Mouse (Mus musculus) neural tube, embryonic 14.5 days (tissue): Measurements from ENCODE around the gene Cwc15. TPM values are rescaled to one million over a fixed set of nuclear protein-coding genes. Genes with fewer than 3 reads are reported as not detected.

Source experiments
- ATAC-seq: fragments of 200-750 bp; cut with Nextera tagmentation; 2 replicates; pipeline ENCODE4 v1.8.0; 2017; ENCODE audit warnings: low read depth, mild to moderate bottlenecking, moderate TSS enrichment, moderate library complexity
- H3K27ac ChIP-seq: fragments of 300-500 bp; sonication (generic); 2 replicates; pipeline ENCODE4 v1.5.1; 2014; ENCODE audit warnings: low read depth, mild to moderate bottlenecking, control low read depth, low read length, moderate library complexity, mixed read lengths
- H3K27me3 ChIP-seq: fragments of 300-500 bp; sonication (generic); 2 replicates; pipeline ENCODE4 v1.6.1; 2014; ENCODE audit warnings: low read length; ENCODE audit not compliant: control insufficient read depth, insufficient read depth
- H3K36me3 ChIP-seq: fragments of 300-500 bp; sonication (generic); 2 replicates; pipeline ENCODE4 v1.6.1; 2014; ENCODE audit warnings: low read length, mixed read lengths; ENCODE audit not compliant: control insufficient read depth, insufficient read depth
- H3K4me1 ChIP-seq: fragments of 300-500 bp; sonication (generic); 2 replicates; pipeline ENCODE4 v1.6.1; 2014; ENCODE audit warnings: low read length; ENCODE audit not compliant: control insufficient read depth, insufficient read depth
- H3K4me2 ChIP-seq: fragments of 300-500 bp; sonication (generic); 2 replicates; pipeline ENCODE4 v1.6.1; 2014; ENCODE audit warnings: mild to moderate bottlenecking, low read depth, low read length, control low read depth
- H3K4me3 ChIP-seq: fragments of 300-500 bp; sonication (generic); 2 replicates; pipeline ENCODE4 v1.5.1; 2014; ENCODE audit warnings: low read depth, low read length, control low read depth, mixed read lengths
- H3K9ac ChIP-seq: fragments of 300-500 bp; sonication (generic); replicated peaks from 2 replicates; pipeline ENCODE4 v1.6.1; 2014; ENCODE audit warnings: low read depth, mild to moderate bottlenecking, control low read depth, low read length, mixed read lengths
- H3K9me3 ChIP-seq: fragments of 300-500 bp; sonication (generic); 2 replicates; pipeline ENCODE4 v1.6.1; 2016; ENCODE audit warnings: low read length; ENCODE audit not compliant: control insufficient read depth
- WGBS: fragments of 180-500 bp; shearing (Covaris S2); extraction: QIAGEN DNeasy Blood & Tissue Kit; methylation state at CpG from one replicate; pipeline ENCODE4 v1.1.7; 2014; 5-methylcytosine and 5-hydroxymethylcytosine counted together
- polyA plus RNA-seq: library from polyadenylated mRNA; unstranded; fragments of >200 nt; fragmentation: Nextera tagmentation; extraction: Ambion mirVana; gene quantifications from 2 replicates; pipeline ENCODE4 v1.2.1, GENCODE M21; 2014

The Cwc15 gene
- polyA plus RNA-seq, 1 experiment from 2014 or later = 143 TPM

GRCm38 (mm10) chr9:14544034-14544757, 43.8 kb downstream of the Cwc15 start:
- Histone ChIP-seq H3K27ac (no peak overlapping the region), H3K4me1 (no peaks in the 10 kb centered on the region), H3K4me3 (no peak overlapping the region), H3K9me3 (no peaks in the 10 kb centered on the region), H3K27me3 (no peaks in the 10 kb centered on the region), H3K4me2 (no peak overlapping the region), H3K9ac (no peak overlapping the region), H3K36me3 (peaks cover 38% of the 10 kb centered on the region)
- 52% methylated on average over 9 of the region's 9 CpGs for WGBS
- ATAC-seq = no peak

DNA sequence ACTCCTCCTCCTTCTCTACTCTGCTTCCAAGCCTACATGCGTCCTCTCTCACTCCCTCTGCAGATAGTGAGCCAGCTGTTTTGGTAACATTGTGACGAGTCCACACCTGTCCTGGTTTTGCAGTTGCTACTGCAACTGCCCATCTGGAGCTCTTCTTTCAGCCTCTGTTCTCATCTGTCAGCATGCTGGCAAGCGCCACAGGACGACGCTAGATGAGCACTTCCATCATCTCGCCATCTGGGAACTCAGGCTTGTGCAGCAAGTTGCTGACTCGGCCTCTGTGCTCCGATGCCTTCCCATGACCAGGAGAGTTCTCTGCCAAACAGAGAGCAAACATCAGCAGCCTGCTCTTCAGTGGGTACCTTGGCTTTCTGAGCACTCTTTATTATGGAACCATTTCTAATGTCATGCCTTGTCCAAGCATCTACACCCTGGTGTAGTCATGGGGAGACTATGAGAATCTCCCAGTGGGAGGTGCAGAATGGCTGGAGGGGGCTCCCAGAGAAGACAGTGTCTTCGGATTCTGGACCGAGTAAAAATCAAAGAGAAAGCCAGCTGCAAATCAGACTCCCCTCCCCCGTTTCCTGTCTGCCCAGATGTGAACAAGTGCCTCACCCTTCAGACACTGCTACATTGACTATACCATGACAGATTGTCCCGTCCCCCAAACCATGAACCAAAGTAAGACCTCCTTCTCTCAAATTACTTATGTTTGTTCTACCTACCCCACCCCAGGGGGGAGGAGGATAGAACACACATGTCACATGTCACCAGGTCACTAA, 47.4 kb downstream of the Cwc15 start:
- peaks cover 59% of the 10 kb centered on the region for H3K36me3 ChIP-seq
- 79% methylated on average over 12 of the region's 12 CpGs for WGBS

GRCm38 (mm10) chr9:14548366-14548761, 47.9 kb downstream of the Cwc15 start:
- no peak for ATAC-seq
- Histone ChIP-seq H3K4me3 (no peak overlapping the region), H3K9me3 (no peaks in the 10 kb centered on the region), H3K9ac (no peak overlapping the region), H3K4me1 (no peaks in the 10 kb centered on the region), H3K36me3 (peaks cover 59% of the 10 kb centered on the region), H3K27ac (no peak overlapping the region), H3K27me3 (no peaks in the 10 kb centered on the region), H3K4me2 (no peak overlapping the region)
- WGBS = 79% methylated on average over 11 of the region's 11 CpGs

More for the DNA sequence above, 47.4 kb downstream of the Cwc15 start:
- Histone ChIP-seq H3K9ac (no peak overlapping the region), H3K4me2 (no peak overlapping the region), H3K4me3 (no peak overlapping the region), H3K4me1 (no peaks in the 10 kb centered on the region), H3K27me3 (no peaks in the 10 kb centered on the region), H3K27ac (no peak overlapping the region), H3K9me3 (no peaks in the 10 kb centered on the region)
- peak; percentile 51; the same call in 1 of the 2 replicates for ATAC-seq

- Histone ChIP-seq H3K27me3 (no peaks in the 10 kb centered on the region), H3K4me2 (no peak overlapping the region), H3K9ac (no peak overlapping the region), H3K4me1 (no peaks in the 10 kb centered on the region), H3K27ac (no peak overlapping the region), H3K9me3 (no peaks in the 10 kb centered on the region), H3K4me3 (no peak overlapping the region), H3K36me3 (peaks cover 27% of the 10 kb centered on the region)
- ATAC-seq = no peak
- 93% methylated on average over 10 of the region's 10 CpGs for WGBS
These were observed 57.9 kb downstream of the Cwc15 start for GRCm38 (mm10) chr9:14558332-14558731.

- Histone ChIP-seq H3K9me3 (no peaks in the 10 kb centered on the region), H3K27me3 (no peaks in the 10 kb centered on the region), H3K4me1 (no peaks in the 10 kb centered on the region), H3K4me2 (no peak overlapping the region), H3K27ac (no peak overlapping the region), H3K9ac (no peak overlapping the region), H3K36me3 (peaks cover 31% of the 10 kb centered on the region), H3K4me3 (no peak overlapping the region)
- peak; percentile 34; the same call in 1 of the 2 replicates for ATAC-seq
- 84% methylated on average over 10 of the region's 10 CpGs for WGBS
These were observed 59.0 kb downstream of the Cwc15 start for GRCm38 (mm10) chr9:14559430-14559829.

DNA sequence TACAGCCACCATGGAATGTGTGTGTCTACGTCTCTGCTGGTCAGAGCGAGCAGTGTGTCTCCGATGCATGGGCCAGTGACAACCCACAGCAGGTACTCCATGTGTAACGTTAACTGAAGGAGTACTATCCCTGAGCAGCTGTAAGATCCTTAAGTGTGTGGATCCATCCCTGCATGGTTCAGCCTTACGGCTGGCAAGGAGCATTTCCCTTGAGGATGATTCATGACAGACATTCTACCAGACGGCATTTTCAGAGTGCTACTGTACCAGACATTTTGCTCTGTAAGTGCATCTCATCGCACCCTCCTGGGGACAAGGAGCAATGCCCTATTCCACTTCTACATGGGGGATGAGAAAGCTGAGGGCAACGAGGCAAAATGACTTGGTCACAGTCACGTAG, 59.6 kb downstream of the Cwc15 start:
- 81% methylated on average over 9 of the region's 9 CpGs for WGBS
- Histone ChIP-seq H3K4me2 (no peak overlapping the region), H3K4me1 (no peaks in the 10 kb centered on the region), H3K27me3 (no peaks in the 10 kb centered on the region), H3K9ac (no peak overlapping the region), H3K27ac (no peak overlapping the region), H3K9me3 (no peaks in the 10 kb centered on the region), H3K4me3 (no peak overlapping the region), H3K36me3 (peaks cover 31% of the 10 kb centered on the region)
- peak; percentile 41; the same call in 1 of the 2 replicates for ATAC-seq

Other genes starting within 250 kb of the Cwc15 start
- gene Sesn3, start 225.6 kb upstream of the Cwc15 start, polyA plus RNA-seq = 18.7 and 33.6 TPM in 2 replicates
- gene Endod1, start 119.1 kb upstream of the Cwc15 start, polyA plus RNA-seq = 32.3 and 42.2 TPM in 2 replicates
- gene Kdm4d, start 135 bp upstream of the Cwc15 start, polyA plus RNA-seq = 0.85 and 1.2 TPM in 2 replicates
- gene Amotl1, start 144.4 kb downstream of the Cwc15 start, polyA plus RNA-seq = 8.2 and 11.5 TPM in 2 replicates
- 0.31 and 0.32 TPM in 2 replicates for gene Piwil4, start 240.1 kb downstream of the Cwc15 start, polyA plus RNA-seq